Mouse (Mus musculus) spleen, postnatal 0 days (tissue): ENCODE results near the gene Atp8a2. TPM values are rescaled to one million over a fixed set of nuclear protein-coding genes. Genes with fewer than 3 reads are reported as not detected.

Experiments used
- microRNA counts: library from miRNA; unstranded; fragments of <30 nt; microRNA quantifications from one replicate; lab custom pipeline; 2015
- polyA plus RNA-seq: library from polyadenylated mRNA; unstranded; fragments of >200 nt; fragmentation: Nextera tagmentation; extraction: Ambion mirVana; gene quantifications from 2 replicates; pipeline ENCODE4 v1.2.1, GENCODE M21; 2015

Gene Atp8a2
- 0.89 and 1.3 TPM in 2 replicates for polyA plus RNA-seq

GRCm38 (mm10) chr14:60196884-60197283 lies at the start of gene Atp8a2:
Gene Atp8a2, minus strand, starts transcription at chr14:60197179.

GRCm38 (mm10) chr14:59625158-59625805 lies 571.7 kb downstream of the Atp8a2 start, which contains the start of gene Shisa2:
Gene Shisa2, plus strand, starts transcription at chr14:59625308.

DNA sequence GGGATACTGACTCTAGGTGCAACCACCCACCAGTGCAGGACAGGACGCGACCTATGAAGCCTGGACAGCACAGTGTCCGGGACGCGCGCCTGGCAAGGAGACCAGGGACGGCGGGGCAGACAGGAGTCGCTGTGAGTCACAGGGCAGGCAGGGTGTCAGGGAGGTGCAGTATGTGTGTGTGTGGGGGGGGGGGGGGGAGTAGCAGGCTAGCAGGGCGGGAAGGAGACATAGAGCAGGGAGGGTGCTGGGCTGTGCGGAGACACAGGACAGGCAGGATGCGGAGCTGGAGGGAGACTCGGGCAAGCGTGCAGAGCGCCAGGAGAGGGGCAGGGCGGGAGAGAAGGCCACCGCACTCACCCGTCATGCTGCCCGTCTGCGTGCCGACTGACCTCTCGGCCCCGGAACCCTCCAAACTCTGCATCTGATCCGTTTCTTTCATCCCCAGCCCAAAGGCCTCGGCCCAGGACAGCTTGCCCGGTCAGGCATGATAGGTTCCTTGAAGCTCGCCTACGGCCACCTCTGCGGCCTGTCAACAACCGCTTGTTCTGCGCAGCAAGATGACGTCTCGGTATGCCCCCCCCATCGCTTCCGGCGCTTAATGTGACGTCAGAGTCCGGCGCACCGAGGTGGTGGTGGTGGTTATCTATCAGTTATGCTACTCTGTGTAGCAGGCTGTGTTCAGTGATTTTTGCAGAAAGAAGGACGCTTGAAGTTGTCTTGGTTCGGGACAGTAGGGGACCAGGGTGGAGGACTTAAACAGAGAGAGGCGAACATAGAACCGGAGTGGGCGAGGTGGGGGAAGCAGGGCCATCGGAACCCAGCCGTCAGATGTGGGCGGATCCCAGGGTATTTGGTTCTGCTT lies 599.4 kb downstream of the Atp8a2 start, which contains the start of gene Cdadc1:
Gene Cdadc1, minus strand, starts transcription at position 562 of the 862 bp plus-strand sequence.

MicroRNAs within 50 kb of the gene (microRNA counts, 519-probe panel; counts per million panel counts)
- microRNA mmu-miR-719 (lab: Ali Mortazavi, UCI) = 88.3 counts per million

Other genes with a start within 250 kb of the Atp8a2 start
- gene Nupl1, start 54.3 kb upstream of the Atp8a2 start, polyA plus RNA-seq = 0.04 TPM in 1 of 2 replicates, not detected in the other
- gene Gm49336, start 54.3 kb upstream of the Atp8a2 start, polyA plus RNA-seq = 24.3 and 25.1 TPM in 2 replicates
- 19.0 and 23.2 TPM in 2 replicates for gene Mtmr6, start 68.0 kb upstream of the Atp8a2 start, polyA plus RNA-seq
- 1.2 and 1.5 TPM in 2 replicates for gene Amer2, start 176.1 kb upstream of the Atp8a2 start, polyA plus RNA-seq